Mouse (Mus musculus) C2C12 (cell line): Measurements from ENCODE around the gene 4930426L09Rik. TPM values are rescaled to one million over a fixed set of nuclear protein-coding genes. Genes with fewer than 3 reads are reported as not detected.
"Not testable (repeated sequence)": the region's sequence is repeated elsewhere in the genome, so short reads cannot be mapped to it uniquely, and the experiment has no call there.

Experiments
- H3K27me3 ChIP-seq: one replicate; pipeline ENCODE4 v1.6.1; 2011; ENCODE audit not compliant: control insufficient read depth, insufficient read depth, insufficient read length
- H3K36me3 ChIP-seq: one replicate; pipeline ENCODE4 v1.6.1; 2011; ENCODE audit not compliant: control insufficient read depth, insufficient read depth
- H3K4me3 ChIP-seq: one replicate; pipeline ENCODE4 v1.5.1; 2011; ENCODE audit warnings: mild to moderate bottlenecking, control low read depth; ENCODE audit not compliant: poor library complexity, insufficient read depth, severe bottlenecking
- H3K79me2 ChIP-seq: one replicate; pipeline ENCODE4 v1.6.1; 2011; ENCODE audit not compliant: control insufficient read depth, insufficient read depth
- H3K79me3 ChIP-seq: one replicate; pipeline ENCODE4 v1.6.1; 2011; ENCODE audit warnings: low read depth, control low read depth
- H3ac ChIP-seq: one replicate; pipeline ENCODE3; 2011; ENCODE audit warnings: low read depth; ENCODE audit not compliant: control insufficient read depth, insufficient read length
- CEBPB ChIP-seq: IDR thresholded peaks from one replicate; pipeline ENCODE4 v1.6.1; 2011; ENCODE audit warnings: low read depth, mild to moderate bottlenecking, control low read depth, moderate library complexity
- CTCF ChIP-seq: IDR thresholded peaks from one replicate; pipeline ENCODE4 v1.5.1; 2011; ENCODE audit not compliant: control insufficient read depth, insufficient read depth, insufficient read length
- FOSL1 ChIP-seq: IDR thresholded peaks from one replicate; pipeline ENCODE4 v1.8.0; 2011; ENCODE audit warnings: mild to moderate bottlenecking, low read length; ENCODE audit not compliant: poor library complexity, insufficient read depth, severe bottlenecking
- MAX ChIP-seq: IDR thresholded peaks from one replicate; pipeline ENCODE4 v1.6.1; 2011; ENCODE audit warnings: mild to moderate bottlenecking, control low read depth
- MYOD1 ChIP-seq: IDR thresholded peaks from one replicate; pipeline ENCODE4 v1.6.1; 2011; ENCODE audit warnings: low read depth; ENCODE audit not compliant: control insufficient read depth, insufficient read length
- MYOG ChIP-seq: IDR thresholded peaks from one replicate; pipeline ENCODE4 v1.6.1; 2011; ENCODE audit not compliant: control insufficient read depth, insufficient read length; ENCODE audit errors: extremely low read depth
- USF1 ChIP-seq: IDR thresholded peaks from one replicate; pipeline ENCODE4 v1.6.1; 2011; ENCODE audit warnings: low read depth, mild to moderate bottlenecking, control low read depth, moderate library complexity
- polyA plus RNA-seq: library from polyadenylated mRNA; unstranded; fragments of >200 nt; fragmentation: generic; extraction: Trizol; gene quantifications from one replicate; pipeline ENCODE4 v1.2.1, GENCODE M21; 2012; ENCODE audit warnings: missing spikeins

The 4930426L09Rik gene
- polyA plus RNA-seq, 1 experiment: 0.54 TPM

DNA sequence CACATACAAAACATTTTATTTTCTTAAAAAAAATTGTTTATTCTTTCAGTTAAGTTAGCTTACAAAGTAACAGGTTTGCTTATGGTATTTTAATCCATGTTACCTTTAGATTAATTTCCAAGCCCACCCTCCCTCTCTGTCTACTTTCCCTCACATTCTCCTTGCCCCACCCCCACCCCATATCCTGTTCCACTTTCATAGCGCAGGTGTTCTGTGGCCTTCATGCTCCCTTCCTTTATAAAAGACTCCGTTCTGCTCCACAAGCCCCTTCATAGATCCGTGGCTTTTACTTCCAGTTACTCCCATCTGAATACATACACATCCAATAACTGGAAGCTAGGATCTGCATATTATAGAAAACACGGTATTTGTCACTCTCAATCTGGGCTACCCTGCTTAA, 9.4 kb downstream of the 4930426L09Rik start:
- no peak overlapping the region for H3ac ChIP-seq
- no peak for TF ChIP-seq MAX
- no peak for TF ChIP-seq FOSL1
- no peak for TF ChIP-seq MYOG
- no peak for TF ChIP-seq USF1
- H3K79me3 ChIP-seq: no peaks in the 10 kb centered on the region
- H3K79me2 ChIP-seq: no peaks in the 10 kb centered on the region
- no peaks in the 10 kb centered on the region for H3K36me3 ChIP-seq
- no peaks in the 10 kb centered on the region for H3K27me3 ChIP-seq
- H3K4me3 ChIP-seq: no peak overlapping the region

DNA sequence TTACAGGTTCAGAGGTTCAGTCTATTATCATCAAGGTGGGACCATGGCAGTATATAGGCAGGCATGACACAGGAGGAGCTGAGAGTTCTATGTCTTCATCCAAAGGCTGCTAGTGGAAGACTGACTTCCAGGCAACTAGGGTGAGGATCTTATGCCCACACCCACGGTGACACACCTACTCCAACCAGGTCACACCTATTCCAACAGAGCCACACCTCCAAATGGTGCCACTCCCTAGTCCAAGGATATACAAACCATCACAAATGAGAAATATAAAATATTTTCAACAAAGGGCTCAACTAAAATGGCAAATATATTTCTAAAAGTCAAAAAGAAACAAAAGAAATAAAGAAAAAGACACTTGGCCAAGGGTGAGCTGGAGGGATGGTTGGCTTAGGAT, 12.4 kb downstream of the 4930426L09Rik start:
- H3K36me3 ChIP-seq, H3K4me3 ChIP-seq, H3K27me3 ChIP-seq, H3K79me2 ChIP-seq, H3ac ChIP-seq, H3K79me3 ChIP-seq: not testable (repeated sequence)

DNA sequence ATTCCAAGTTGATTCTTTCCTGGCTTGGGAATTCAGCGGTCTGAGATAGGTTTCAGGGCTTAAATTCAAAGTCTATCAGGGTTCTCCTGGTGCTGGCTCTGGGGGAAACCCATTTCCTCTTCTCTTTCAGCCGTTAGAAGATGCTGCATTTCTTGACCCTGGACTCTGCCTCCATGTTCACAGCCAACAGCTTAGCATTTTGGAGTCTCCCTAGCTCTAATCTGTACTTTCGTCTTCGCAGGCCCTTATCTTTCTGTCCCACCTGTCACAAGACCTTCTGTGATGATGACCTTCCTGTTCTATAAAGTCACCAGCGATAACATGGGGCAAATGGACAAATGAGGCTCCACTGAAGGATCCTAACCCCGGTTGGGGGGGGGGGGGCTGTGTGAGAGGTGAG, 13.3 kb downstream of the 4930426L09Rik start:
- H3K79me3 ChIP-seq: no peaks in the 10 kb centered on the region
- no peaks in the 10 kb centered on the region for H3K79me2 ChIP-seq
- no peaks in the 10 kb centered on the region for H3K36me3 ChIP-seq
- no peaks in the 10 kb centered on the region for H3K27me3 ChIP-seq
- TF ChIP-seq MYOD1 (no peak), MAX (no peak), CEBPB (no peak), CTCF (no peak), MYOG (no peak), FOSL1 (no peak), USF1 (no peak)
- no peak overlapping the region for H3ac ChIP-seq
- no peak overlapping the region for H3K4me3 ChIP-seq

DNA sequence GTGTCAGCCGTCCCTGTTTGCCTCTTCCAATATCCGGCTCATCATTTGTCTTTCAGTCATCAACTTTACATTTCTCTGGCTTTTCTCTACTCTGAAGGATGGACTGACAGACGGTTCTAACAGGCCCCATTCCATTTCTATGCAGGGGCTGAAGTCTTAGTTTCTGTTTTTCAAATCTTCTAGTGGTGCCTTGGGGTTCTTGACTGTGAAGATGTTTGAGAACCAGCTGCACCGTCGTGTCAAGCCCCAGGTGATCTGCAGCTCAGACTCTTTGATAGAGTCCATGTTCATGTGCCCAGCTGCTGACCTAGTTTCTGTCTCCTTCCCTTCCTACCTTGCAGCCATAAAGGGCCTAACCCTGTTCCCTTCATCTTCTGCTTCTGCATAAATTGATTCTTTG, 18.2 kb downstream of the 4930426L09Rik start:
- TF ChIP-seq CEBPB (no peak), USF1 (no peak), MAX (no peak), FOSL1 (no peak), MYOG (no peak), CTCF (no peak), MYOD1 (no peak)

DNA sequence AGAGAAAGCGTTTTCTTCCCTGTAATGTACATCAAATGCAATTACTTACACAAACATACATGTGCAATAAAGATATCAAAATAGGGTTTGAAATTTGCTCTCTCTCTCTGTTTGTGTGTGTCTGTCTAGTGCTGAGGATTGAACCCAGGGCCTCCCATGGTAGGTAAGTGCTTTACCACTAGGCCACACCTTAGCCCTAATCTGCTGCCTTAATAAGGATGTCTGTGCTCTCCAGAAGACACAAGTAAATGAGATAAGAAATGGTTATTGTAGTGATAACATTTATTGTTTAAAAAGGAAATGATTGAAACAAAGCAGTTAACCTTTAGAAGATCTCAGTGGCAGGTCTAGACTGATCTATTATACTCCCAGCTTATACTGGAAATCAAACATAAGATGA, 18.7 kb downstream of the 4930426L09Rik start:
- Histone ChIP-seq H3ac (no peak overlapping the region), H3K27me3 (no peaks in the 10 kb centered on the region), H3K79me2 (no peaks in the 10 kb centered on the region), H3K36me3 (no peaks in the 10 kb centered on the region), H3K79me3 (no peaks in the 10 kb centered on the region), H3K4me3 (no peak overlapping the region)
- TF ChIP-seq MYOD1: no peak
- TF ChIP-seq MAX: no peak
- no peak for TF ChIP-seq CTCF
- no peak for TF ChIP-seq USF1
- no peak for TF ChIP-seq CEBPB
- no peak for TF ChIP-seq FOSL1
- TF ChIP-seq MYOG: no peak

More for the DNA sequence above, 18.2 kb downstream of the 4930426L09Rik start:
- Histone ChIP-seq H3K79me3 (no peaks in the 10 kb centered on the region), H3K27me3 (no peaks in the 10 kb centered on the region), H3K4me3 (no peak overlapping the region), H3K36me3 (no peaks in the 10 kb centered on the region), H3K79me2 (no peaks in the 10 kb centered on the region), H3ac (no peak overlapping the region)

DNA sequence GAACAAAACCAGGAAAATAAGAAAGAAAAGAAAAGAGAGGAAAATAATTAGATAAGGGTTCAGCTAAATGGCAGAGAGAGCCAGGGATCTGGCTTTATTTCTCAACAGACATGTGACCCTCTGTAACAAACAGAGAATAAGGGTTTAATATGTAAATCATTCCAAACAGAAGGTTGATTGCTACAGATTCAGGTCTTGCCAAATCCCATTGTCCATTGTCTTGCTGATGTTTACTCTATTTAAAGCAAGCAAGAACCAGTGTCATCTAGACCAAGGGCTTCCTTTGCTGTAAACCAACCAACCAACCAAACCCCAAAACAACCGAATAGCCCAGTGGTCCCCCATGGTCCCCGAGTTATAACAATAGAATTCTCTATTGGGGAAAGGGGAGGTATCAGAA, 19.9 kb downstream of the 4930426L09Rik start:
- H3K27me3 ChIP-seq: no peaks in the 10 kb centered on the region
- TF ChIP-seq CTCF (no peak), CEBPB (no peak), MYOD1 (no peak), FOSL1 (no peak), MAX (no peak), MYOG (no peak), USF1 (no peak)
- H3K79me2 ChIP-seq: no peaks in the 10 kb centered on the region
- H3K4me3 ChIP-seq: no peak overlapping the region
- H3K36me3 ChIP-seq: no peaks in the 10 kb centered on the region
- H3ac ChIP-seq: no peak overlapping the region
- no peaks in the 10 kb centered on the region for H3K79me3 ChIP-seq
